Mouse (Mus musculus) kidney, adult 2 months (tissue): Measurements from ENCODE around the gene Idh2. TPM values are rescaled to one million over a fixed set of nuclear protein-coding genes. Genes with fewer than 3 reads are reported as not detected.
"Not testable (repeated sequence)": the region's sequence is repeated elsewhere in the genome, so short reads cannot be mapped to it uniquely, and the experiment has no call there.

ENCODE experiments used
- DNase-seq: peaks from one replicate; pipeline ENCODE4 v3.0.0; 2021
- H3K27ac ChIP-seq: fragments of 200-500 bp; 2 replicates; pipeline ENCODE4 v1.5.1; 2012; ENCODE audit warnings: low read depth, low read length, control low read depth, inconsistent platforms; ENCODE audit not compliant: insufficient read depth
- H3K27me3 ChIP-seq: fragments of 200-500 bp; replicated peaks from 2 replicates; pipeline ENCODE4 v1.6.1; 2012; ENCODE audit warnings: mild to moderate bottlenecking, moderate library complexity, low read length, inconsistent platforms; ENCODE audit not compliant: control insufficient read depth, insufficient read depth
- H3K36me3 ChIP-seq: fragments of 200-500 bp; 2 replicates; pipeline ENCODE4 v1.6.1; 2012; ENCODE audit warnings: mild to moderate bottlenecking, moderate library complexity, low read length, inconsistent platforms; ENCODE audit not compliant: control insufficient read depth, insufficient read depth
- H3K4me1 ChIP-seq: fragments of 200-500 bp; 2 replicates; pipeline ENCODE4 v1.6.1; 2011; ENCODE audit warnings: low read length; ENCODE audit not compliant: control insufficient read depth, insufficient read depth
- H3K4me3 ChIP-seq: fragments of 200-500 bp; 2 replicates; pipeline ENCODE4 v1.5.1; 2011; ENCODE audit warnings: mild to moderate bottlenecking, low read depth, low read length, control low read depth; ENCODE audit not compliant: insufficient read depth
- CTCF ChIP-seq: fragments of 200-500 bp; conservative IDR thresholded peaks from 2 replicates; pipeline ENCODE4 v1.5.1; 2011; ENCODE audit warnings: low read depth, mild to moderate bottlenecking, control low read depth, low read length, moderate library complexity, mixed read lengths; ENCODE audit not compliant: insufficient read depth, insufficient read length
- POLR2A ChIP-seq: fragments of 200-500 bp; IDR thresholded peaks from one replicate; pipeline ENCODE4 v1.6.1; 2011; ENCODE audit warnings: low read depth, low read length, control low read depth
- WGBS: fragments of 180-500 bp; shearing (Covaris S2); methylation state at CpG from one replicate; pipeline ENCODE4 v1.1.7; 2018; 5-methylcytosine and 5-hydroxymethylcytosine counted together
- polyA plus RNA-seq: library from polyadenylated mRNA; depleted of rRNA; stranded (reverse); fragments of >200 nt; gene quantifications from 2 replicates; pipeline ENCODE4 v1.2.3, GENCODE M21; 2012

Gene Idh2
- polyA plus RNA-seq, 1 experiment: 688 TPM

GRCm38 (mm10) chr7:80057781-80058180 is 57.4 kb downstream of the Idh2 start:
- H3K4me1 ChIP-seq: peaks cover 58% of the 10 kb centered on the region

GRCm38 (mm10) chr7:80057002-80057691 is 58.0 kb downstream of the Idh2 start:
- no peak for TF ChIP-seq CTCF
- TF ChIP-seq POLR2A: no peak
- peaks cover 63% of the 10 kb centered on the region for H3K4me1 ChIP-seq
- H3K4me3 ChIP-seq: no peak overlapping the region
- DNase-seq: peak; percentile 88
- H3K27ac ChIP-seq: peak overlapping the region; percentile 84
- no peaks in the 10 kb centered on the region for H3K36me3 ChIP-seq
- 9% methylated on average over 4 of the region's 4 CpGs for WGBS
- H3K27me3 ChIP-seq: no peaks in the 10 kb centered on the region

More at GRCm38 (mm10) chr7:80057781-80058180, 57.4 kb downstream of the Idh2 start:
- TF ChIP-seq POLR2A: no peak
- no peak for TF ChIP-seq CTCF
- peak; percentile 73 for DNase-seq
- Histone ChIP-seq H3K27ac (peak overlapping the region; percentile 84), H3K36me3 (no peaks in the 10 kb centered on the region), H3K27me3 (no peaks in the 10 kb centered on the region), H3K4me3 (no peak overlapping the region)
- WGBS: 31% methylated on average over 14 of the region's 14 CpGs

- no peaks in the 10 kb centered on the region for H3K27me3 ChIP-seq
- TF ChIP-seq POLR2A: no peak
- no peak for TF ChIP-seq CTCF
- peak overlapping the region; percentile 30; the same call in 1 of the 2 replicates for H3K27ac ChIP-seq
- peak; percentile 73 for DNase-seq
- 42% methylated on average over 12 of the region's 12 CpGs for WGBS
- H3K36me3 ChIP-seq: no peaks in the 10 kb centered on the region
- no peak overlapping the region for H3K4me3 ChIP-seq
- H3K4me1 ChIP-seq: peaks cover 70% of the 10 kb centered on the region
Measured at GRCm38 (mm10) chr7:80055781-80056180, 59.4 kb downstream of the Idh2 start.

GRCm38 (mm10) chr7:80053147-80053546 is 62.0 kb downstream of the Idh2 start:
- Histone ChIP-seq H3K4me1 (peaks cover 62% of the 10 kb centered on the region), H3K27ac (peak overlapping the region; percentile 57; the same call in 1 of the 2 replicates), H3K27me3 (no peaks in the 10 kb centered on the region), H3K36me3 (no peaks in the 10 kb centered on the region), H3K4me3 (no peak overlapping the region)
- whole genome bisulfite sequencing: 61% methylated on average over 9 of the region's 9 CpGs
- no peak for TF ChIP-seq POLR2A
- TF ChIP-seq CTCF: no peak
- DNase-seq: peak; percentile 86

GRCm38 (mm10) chr7:80052261-80052660 is 62.9 kb downstream of the Idh2 start:
- TF ChIP-seq CTCF (no peak), POLR2A (no peak)
- Histone ChIP-seq H3K27ac (peak overlapping the region; percentile 54), H3K36me3 (no peaks in the 10 kb centered on the region), H3K4me3 (no peak overlapping the region), H3K27me3 (no peaks in the 10 kb centered on the region), H3K4me1 (peaks cover 57% of the 10 kb centered on the region)
- 18% methylated on average over 11 of the region's 11 CpGs for WGBS
- peak; percentile 87 for DNase-seq

- DNase-seq: no peak
- Histone ChIP-seq H3K4me1 (peaks cover 57% of the 10 kb centered on the region), H3K4me3 (no peak overlapping the region), H3K27me3 (no peaks in the 10 kb centered on the region), H3K36me3 (no peaks in the 10 kb centered on the region), H3K27ac (peak overlapping the region; percentile 48; the same call in 1 of the 2 replicates)
- WGBS: 37% methylated on average over 6 of the region's 6 CpGs
- TF ChIP-seq POLR2A (no peak), CTCF (no peak)
Measured at GRCm38 (mm10) chr7:80051835-80052234, 63.4 kb downstream of the Idh2 start.

- H3K36me3 ChIP-seq, H3K4me3 ChIP-seq, DNase-seq, H3K27ac ChIP-seq, H3K27me3 ChIP-seq: not testable (repeated sequence)
- WGBS: 71% methylated on average over 1 of the region's 1 CpGs
- peaks cover 51% of the 10 kb centered on the region for H3K4me1 ChIP-seq
Measured at GRCm38 (mm10) chr7:80050382-80050781, 64.8 kb downstream of the Idh2 start.
